Mouse (Mus musculus) ovary, postnatal 10 days (tissue): Measurements from ENCODE around the gene Sytl3.
A peak's percentile ranks its signal among the peaks of the same experiment; 100 is the strongest.
"Not testable (repeated sequence)": the region's sequence is repeated elsewhere in the genome, so short reads cannot be mapped to it uniquely, and the experiment has no call there.

Experiments
- DNase-seq: peaks from one replicate; pipeline ENCODE4 v3.0.0; 2022; ENCODE audit warnings: low spot score

The Sytl3 gene

GRCm38 (mm10) chr17:6691596-6691995 lies 32.7 kb downstream of the Sytl3 start:
- peak; percentile 87 for DNase-seq

GRCm38 (mm10) chr17:6695712-6696111 lies 36.8 kb downstream of the Sytl3 start:
- not testable (repeated sequence) for DNase-seq

GRCm38 (mm10) chr17:6696521-6696920 lies 37.6 kb downstream of the Sytl3 start:
- DNase-seq = not testable (repeated sequence)

GRCm38 (mm10) chr17:6697224-6697775 lies 38.4 kb downstream of the Sytl3 start:
- not testable (repeated sequence) for DNase-seq

DNA sequence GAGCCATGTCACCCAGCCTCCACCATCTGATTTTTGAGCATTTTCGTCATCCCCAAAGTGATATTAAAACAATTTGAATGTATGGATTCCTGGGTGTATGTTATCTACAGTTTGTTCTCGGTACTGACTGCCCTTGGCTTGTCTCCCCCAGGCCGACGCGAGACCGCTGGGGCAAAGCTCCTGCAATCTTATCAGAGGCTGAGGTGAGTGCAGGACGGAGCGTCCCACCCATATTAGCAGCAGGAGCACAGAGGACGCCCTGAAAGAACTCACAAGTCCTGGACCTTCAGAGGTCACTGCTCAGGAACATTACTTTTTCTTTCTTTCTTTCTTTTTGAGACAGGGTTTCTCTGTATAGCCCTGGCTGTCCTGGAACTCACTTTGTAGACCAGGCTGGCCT lies 40.6 kb downstream of the Sytl3 start:
- DNase-seq = not testable (repeated sequence)

DNA sequence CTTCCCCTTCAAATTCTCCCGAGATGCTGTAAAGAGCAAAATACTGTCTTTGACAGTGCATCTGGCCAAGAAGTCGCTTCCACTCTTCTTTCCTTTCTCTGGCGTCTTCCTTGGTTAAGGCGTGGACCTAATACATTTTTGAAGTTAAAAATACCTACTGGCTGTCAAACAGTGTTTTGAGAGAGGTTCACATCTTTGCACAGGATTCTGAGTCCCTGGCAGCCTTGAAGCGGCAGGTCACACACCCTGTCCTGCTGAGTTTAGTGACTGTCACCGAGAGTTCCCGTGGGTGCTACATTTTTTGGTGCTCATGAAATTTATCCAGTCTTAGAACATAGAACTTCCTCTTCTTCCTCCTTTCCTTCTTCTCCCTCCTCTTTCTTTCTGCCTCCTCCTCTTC lies 41.2 kb downstream of the Sytl3 start:
- DNase-seq = not testable (repeated sequence)

DNA sequence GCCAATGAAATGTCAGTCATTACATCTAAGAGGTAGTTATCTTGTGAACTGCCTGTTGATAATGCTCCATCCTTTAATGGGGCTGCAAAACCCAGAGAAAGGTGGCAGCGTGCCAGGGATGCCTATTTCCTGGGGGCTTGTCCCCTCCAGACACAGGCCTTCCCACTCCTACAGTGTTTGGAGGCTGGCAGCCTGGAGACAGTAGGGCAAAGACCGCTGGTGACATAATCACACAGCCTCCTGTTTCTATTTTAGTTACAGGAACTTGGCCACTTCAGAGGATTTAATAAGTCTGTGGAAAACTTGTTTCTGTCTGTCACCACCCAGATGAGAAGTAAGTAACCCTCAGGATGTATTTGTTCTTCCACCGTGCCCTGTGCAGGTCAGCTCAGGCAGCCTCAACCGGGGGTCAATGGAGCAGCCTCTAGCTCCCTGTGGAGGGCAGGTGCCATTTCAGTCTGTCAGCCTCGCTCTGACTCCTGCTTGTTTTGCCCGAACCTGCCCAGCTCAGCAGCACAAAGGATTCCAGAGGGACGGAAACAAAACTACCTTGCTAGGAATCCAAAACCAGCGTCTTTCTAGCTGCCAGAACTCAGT lies 43.8 kb downstream of the Sytl3 start:
- DNase-seq = not testable (repeated sequence)

DNA sequence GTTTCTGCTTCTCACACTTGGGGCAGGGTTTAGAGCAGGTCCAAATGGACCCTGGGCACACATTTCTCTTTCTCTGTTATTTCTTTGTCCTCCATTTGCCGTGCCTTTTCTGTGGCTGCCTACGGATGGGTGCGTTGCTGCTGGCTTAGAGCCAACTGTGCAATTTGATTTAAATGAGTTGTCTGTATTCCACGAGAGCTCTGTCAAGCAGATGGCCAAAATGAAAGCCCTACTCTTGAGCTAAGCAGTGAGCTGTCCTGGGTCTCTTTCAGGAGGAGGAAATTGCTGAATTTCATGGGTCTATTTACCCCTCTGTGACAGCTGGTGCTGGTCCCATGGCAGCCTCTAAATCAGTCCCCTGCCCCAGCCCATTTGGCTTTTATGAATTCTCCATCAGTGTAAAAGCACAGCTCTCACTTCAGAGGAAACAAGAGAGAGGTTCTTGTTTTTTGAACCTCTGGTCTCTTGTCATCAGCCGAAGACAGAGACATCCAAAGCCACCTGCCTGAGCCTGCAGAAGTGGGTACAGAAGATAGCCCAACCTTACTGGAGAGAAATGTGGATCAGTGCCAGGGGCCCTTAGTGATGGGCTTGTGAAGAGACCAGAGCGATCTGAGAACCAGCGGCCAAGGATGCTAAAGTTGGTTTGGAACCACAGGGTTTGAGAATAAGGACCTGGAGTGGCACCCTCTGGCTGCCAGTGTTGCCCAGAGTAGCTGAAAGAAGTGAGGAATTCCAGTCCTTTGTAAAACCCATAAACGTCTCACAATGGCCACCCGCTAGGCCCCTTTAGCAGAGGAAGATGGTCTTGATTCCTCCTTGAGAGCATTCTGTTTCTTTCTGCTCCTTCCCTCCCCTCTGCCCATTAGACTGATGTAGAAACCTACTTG lies 44.7 kb downstream of the Sytl3 start:
- DNase-seq = not testable (repeated sequence)

DNA sequence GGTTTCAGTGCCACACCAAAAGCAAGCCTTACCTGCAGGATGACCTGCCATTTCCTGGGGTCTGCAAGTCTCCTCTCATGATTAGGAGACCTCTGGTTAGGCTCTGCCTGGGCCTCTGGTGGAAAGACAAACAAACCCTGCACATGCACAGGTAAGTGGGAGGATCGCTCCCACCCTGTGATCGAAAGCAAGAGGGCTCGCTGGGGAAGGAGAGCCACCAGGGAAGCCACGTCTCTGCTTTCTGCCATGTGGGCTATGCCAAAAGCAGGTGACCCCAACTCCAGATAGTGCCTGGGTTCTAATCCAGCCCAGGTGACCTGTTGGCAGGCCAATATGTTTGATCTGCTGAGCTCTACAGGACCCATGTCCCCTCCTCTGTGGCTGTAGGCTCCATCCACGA lies 47.6 kb downstream of the Sytl3 start:
- not testable (repeated sequence) for DNase-seq

DNA sequence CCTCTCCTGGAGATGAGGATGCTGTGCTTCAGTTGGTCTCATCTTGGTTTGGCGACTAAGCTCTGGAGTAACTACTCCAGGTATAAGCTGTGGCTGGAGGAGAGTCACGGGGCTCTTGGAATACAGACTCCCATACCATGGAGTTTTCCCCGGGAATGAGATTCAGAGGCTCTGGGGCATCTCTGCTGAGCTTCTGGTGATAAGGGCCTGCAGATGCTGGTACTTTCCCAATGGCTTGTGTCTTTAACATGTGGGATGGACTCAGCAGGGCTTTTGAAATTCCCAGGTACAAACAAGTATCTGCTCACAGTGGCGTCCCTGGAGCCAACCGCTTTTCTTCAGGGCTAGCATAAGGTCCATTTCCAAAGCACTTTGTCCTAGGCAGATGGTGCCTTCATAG lies 48.5 kb downstream of the Sytl3 start:
- not testable (repeated sequence) for DNase-seq

DNA sequence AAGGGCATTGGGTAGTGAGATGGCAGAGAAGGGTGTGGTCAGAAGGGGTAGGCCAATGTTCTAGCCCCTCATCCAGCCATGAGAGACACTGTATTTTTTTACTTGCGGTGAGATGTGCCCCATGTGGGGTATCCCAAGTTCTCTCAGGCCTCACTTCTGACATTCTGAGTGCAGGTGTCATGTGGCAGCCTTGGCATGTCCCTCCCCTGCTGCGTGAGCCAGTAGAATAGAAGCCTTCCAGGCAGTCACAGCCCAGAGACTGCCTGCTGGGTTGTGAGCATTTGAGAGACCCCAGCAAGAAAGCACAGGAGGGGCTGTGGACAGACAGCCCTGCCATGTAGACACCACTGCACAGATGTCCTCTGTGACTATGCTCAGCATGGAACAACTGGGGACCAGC lies 49.3 kb downstream of the Sytl3 start:
- not testable (repeated sequence) for DNase-seq

DNA sequence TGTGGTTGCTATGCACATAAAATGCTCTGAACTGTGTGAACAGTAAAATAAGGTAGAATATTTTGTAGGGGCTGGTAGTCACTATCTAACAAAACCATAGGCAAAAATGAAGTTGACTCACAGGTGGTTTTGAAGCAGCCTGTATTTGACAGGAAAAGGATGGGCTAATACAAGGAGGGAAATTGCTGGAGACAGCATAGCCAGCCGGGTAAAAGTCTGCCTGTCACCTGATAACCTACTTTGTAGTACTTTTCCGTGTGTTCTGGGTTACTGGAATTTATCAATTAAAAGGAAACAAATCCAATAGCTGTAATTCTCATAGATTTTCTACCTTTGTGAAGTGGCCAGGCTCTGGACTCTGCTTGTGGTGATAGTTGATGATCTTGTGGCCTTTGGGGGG lies 54.6 kb downstream of the Sytl3 start:
- DNase-seq = not testable (repeated sequence)

GRCm38 (mm10) chr17:6713944-6714343 lies 55.1 kb downstream of the Sytl3 start:
- DNase-seq = not testable (repeated sequence)

GRCm38 (mm10) chr17:6727996-6728610 lies 69.2 kb downstream of the Sytl3 start:
- DNase-seq = no peak

- DNase-seq = no peak
Measured at GRCm38 (mm10) chr17:6729244-6729742, 70.4 kb downstream of the Sytl3 start.

- no peak for DNase-seq
Measured at GRCm38 (mm10) chr17:6731132-6731531, 72.2 kb downstream of the Sytl3 start.

DNA sequence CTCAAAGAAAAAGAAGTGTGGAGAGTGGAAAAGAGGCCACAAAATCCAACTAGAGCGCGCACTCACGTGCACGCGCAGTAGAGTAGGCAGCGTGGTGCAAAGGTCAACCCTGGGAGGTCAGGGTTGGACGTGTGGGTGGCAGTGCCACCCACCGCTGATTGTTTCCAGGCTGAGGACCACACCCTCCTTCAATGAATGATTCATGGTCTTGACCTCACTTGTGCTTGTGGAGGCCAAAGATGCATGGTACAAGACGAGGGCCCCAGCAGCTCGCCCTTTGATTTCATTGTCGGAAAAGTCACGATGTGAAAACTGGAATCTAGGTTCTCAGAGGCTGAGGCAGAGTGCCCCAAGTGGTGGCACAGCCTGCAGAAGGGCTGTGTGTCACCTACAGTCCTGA lies 72.7 kb downstream of the Sytl3 start:
- no peak for DNase-seq

DNA sequence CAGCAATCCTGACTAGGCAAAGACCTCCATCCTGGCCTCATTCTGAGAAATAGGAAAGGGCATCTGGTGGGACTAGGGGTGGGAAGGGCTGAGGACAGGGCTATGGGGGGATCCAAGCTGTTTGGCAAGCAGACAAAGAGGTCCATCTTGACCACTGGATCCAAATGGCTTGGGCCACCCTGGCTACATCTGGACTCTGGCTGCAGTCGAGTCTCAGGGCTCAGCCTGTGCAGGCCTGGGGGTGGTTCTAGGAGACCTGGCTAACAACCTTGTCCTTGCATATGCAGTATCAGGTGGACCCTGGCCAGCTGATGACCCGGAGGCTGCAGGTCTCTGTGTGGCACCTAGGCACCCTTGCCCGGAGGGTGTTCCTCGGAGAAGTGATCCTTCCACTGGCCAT lies 73.8 kb downstream of the Sytl3 start:
- DNase-seq = no peak

DNA sequence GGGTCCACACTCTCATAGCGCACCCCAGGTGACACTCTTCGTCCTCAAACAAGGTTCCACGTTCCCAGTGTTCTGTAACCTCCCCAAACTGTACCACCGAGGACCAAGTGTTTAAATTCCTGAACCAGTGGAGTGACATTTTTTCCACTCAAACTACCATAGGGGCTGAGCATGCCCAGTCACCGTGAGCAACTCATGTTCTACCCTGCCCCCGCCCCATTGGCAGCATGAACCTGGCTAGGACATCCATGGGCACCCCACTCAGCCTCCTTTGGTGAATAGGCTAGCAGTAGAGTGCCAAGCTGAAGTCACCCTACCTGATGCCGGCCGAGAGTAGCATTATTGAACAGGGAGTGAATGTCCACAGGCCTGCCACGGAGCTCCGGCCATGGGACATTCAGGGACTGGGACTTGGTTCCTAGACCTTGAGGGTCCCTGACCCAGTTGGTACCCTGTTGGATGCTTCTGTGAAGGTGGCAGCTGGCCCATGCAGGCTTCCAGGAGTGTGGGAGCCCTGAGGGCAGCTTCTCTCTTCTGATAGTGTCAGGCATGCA lies 74.5 kb downstream of the Sytl3 start:
- DNase-seq = no peak

DNA sequence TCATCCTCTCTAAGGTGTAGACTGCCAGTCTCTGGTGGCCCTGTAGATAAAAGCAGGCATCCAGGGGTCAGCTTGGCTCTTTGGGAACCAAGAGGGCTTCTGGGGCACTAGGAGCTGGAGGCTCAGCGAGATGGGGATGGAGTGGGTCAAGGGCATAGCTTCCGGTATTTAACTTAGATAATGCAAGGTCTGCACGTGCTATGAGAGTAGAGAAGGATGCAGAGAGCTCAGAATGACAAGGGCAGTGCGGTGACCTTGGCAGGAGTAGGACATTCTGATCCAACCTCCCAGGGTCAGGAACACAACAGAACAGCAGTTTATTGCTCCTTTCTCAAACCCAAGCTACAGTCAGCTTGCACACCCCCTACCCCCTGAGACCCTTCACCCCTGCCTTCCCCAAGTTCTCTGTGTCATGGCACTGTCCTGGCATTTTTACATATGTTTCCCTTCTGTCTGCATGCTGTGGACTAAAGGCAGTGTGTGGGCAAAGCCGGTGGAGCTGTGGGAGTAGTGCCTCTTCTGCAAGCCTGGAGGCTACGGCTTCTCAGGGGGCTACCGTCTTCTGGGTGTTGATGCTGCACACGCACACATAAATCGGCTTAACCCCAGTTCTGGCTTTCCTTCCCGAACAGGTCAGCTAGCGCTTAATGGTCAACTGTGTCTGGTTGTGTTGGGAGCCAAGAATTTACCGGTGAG lies 76.0 kb downstream of the Sytl3 start:
- DNase-seq = no peak
